Mouse (Mus musculus) CD8-positive naive resting alpha-beta T cell, adult 2 months (primary cell): Measurements from ENCODE around the gene Apba3.

Experiments used
- DNase-seq, 2 experiments: peaks; one replicate each; pipeline ENCODE4 v3.0.0; 2022; ENCODE audit warnings: low read depth in 2 of 2, low spot score in 2 of 2

Gene Apba3

GRCm38 (mm10) chr10:81305663-81306062 lies 38.9 kb downstream of the Apba3 start:
- no peak for DNase-seq

GRCm38 (mm10) chr10:81306173-81306668 lies 39.5 kb downstream of the Apba3 start:
- no peak for DNase-seq

- DNase-seq: no peak
Measured at GRCm38 (mm10) chr10:81306837-81307682, 40.3 kb downstream of the Apba3 start.

- no peak for DNase-seq
Measured at GRCm38 (mm10) chr10:81309571-81309970, 42.8 kb downstream of the Apba3 start.

GRCm38 (mm10) chr10:81313581-81313980 lies 46.8 kb downstream of the Apba3 start:
- DNase-seq: no peak

- DNase-seq: no peak
Measured at GRCm38 (mm10) chr10:81314201-81314600, 47.4 kb downstream of the Apba3 start.

GRCm38 (mm10) chr10:81315587-81315986 lies 48.8 kb downstream of the Apba3 start:
- no peak for DNase-seq

- no peak for DNase-seq
Measured at GRCm38 (mm10) chr10:81316338-81317060, 49.7 kb downstream of the Apba3 start.

GRCm38 (mm10) chr10:81317273-81317672 lies 50.5 kb downstream of the Apba3 start:
- DNase-seq: no peak

- no peak for DNase-seq
Measured at GRCm38 (mm10) chr10:81318589-81319329, 52.0 kb downstream of the Apba3 start.

- DNase-seq: peak in 1 of 2 experiments; percentile 31
Measured at GRCm38 (mm10) chr10:81319330-81319699, 52.6 kb downstream of the Apba3 start.

- DNase-seq: no peak
Measured at GRCm38 (mm10) chr10:81319741-81320549, 53.2 kb downstream of the Apba3 start.

GRCm38 (mm10) chr10:81320550-81321347 lies 54.0 kb downstream of the Apba3 start, which contains the start of gene Cactin:
Gene Cactin (plus strand): TSS chr10:81321103.
- peak; percentile 97 to 98 for DNase-seq

- DNase-seq: no peak
Measured at GRCm38 (mm10) chr10:81321436-81321835, 54.7 kb downstream of the Apba3 start.

GRCm38 (mm10) chr10:81322444-81322843 lies 55.7 kb downstream of the Apba3 start:
- DNase-seq: no peak
